Mouse (Mus musculus) forebrain, embryonic 10.5 days (tissue): ENCODE results near the gene Aldh1b1. TPM values are rescaled to one million over a fixed set of nuclear protein-coding genes. Genes with fewer than 3 reads are reported as not detected.

Experiments
- DNase-seq: peaks from one replicate; pipeline ENCODE4 v3.0.0-alpha.2; 2017; ENCODE audit warnings: low spot score; ENCODE audit errors: extremely low spot score
- H3K27ac ChIP-seq: fragments of 300-500 bp; sonication (generic); 2 replicates; pipeline ENCODE4 v1.5.1; 2016; ENCODE audit warnings: mild to moderate bottlenecking
- H3K27me3 ChIP-seq: fragments of 300-500 bp; sonication (generic); 2 replicates; pipeline ENCODE4 v1.6.1; 2016; ENCODE audit warnings: mild to moderate bottlenecking; ENCODE audit not compliant: poor library complexity, severe bottlenecking
- H3K36me3 ChIP-seq: fragments of 300-500 bp; sonication (generic); replicated peaks from 2 replicates; pipeline ENCODE4 v1.6.1; 2016; ENCODE audit warnings: mild to moderate bottlenecking, moderate library complexity
- H3K4me1 ChIP-seq: fragments of 300-500 bp; sonication (generic); 2 replicates; pipeline ENCODE4 v1.6.1; 2016
- H3K4me3 ChIP-seq: fragments of 300-500 bp; sonication (generic); 2 replicates; pipeline ENCODE4 v1.5.1; 2016; ENCODE audit warnings: mild to moderate bottlenecking, moderate library complexity
- H3K9me3 ChIP-seq: fragments of 300-500 bp; sonication (generic); 2 replicates; pipeline ENCODE4 v1.6.1; 2016; ENCODE audit warnings: mild to moderate bottlenecking, moderate library complexity
- whole genome bisulfite sequencing: fragments of 180-500 bp; shearing (Covaris S2); methylation state at CpG from one replicate; pipeline ENCODE4 v1.1.7; 2016; 5-methylcytosine and 5-hydroxymethylcytosine counted together
- polyA plus RNA-seq: library from polyadenylated mRNA; unstranded; fragments of >200 nt; fragmentation: Nextera tagmentation; extraction: Ambion mirVana; gene quantifications from 2 replicates; pipeline ENCODE4 v1.2.1, GENCODE M21; 2016

Aldh1b1 gene
- polyA plus RNA-seq, 1 experiment from 2014 or later: 4.3 TPM

- no peaks in the 10 kb centered on the region for H3K9me3 ChIP-seq
- 53% methylated on average over 10 of the region's 10 CpGs for WGBS
- H3K4me1 ChIP-seq: peaks cover 42% of the 10 kb centered on the region
- no peak for DNase-seq
- H3K4me3 ChIP-seq: no peak overlapping the region
- H3K36me3 ChIP-seq: no peaks in the 10 kb centered on the region
- peaks cover 51% of the 10 kb centered on the region for H3K27me3 ChIP-seq
- H3K27ac ChIP-seq: 0 out of 2 replicates have a peak overlapping the region, but pooled peaks have one; percentile 4
These were observed 50.0 kb downstream of the Aldh1b1 start for GRCm38 (mm10) chr4:45848825-45849156.

GRCm38 (mm10) chr4:45849419-45849818, 50.6 kb downstream of the Aldh1b1 start:
- Histone ChIP-seq H3K27ac (no peak overlapping the region), H3K27me3 (peaks cover 51% of the 10 kb centered on the region), H3K4me1 (peaks cover 40% of the 10 kb centered on the region), H3K36me3 (no peaks in the 10 kb centered on the region), H3K9me3 (no peaks in the 10 kb centered on the region), H3K4me3 (no peak overlapping the region)
- 11% methylated on average over 1 of the region's 1 CpGs for WGBS
- DNase-seq: no peak

- H3K9me3 ChIP-seq: peaks cover 4% of the 10 kb centered on the region; the same call in 1 of the 2 replicates
- H3K27me3 ChIP-seq: peaks cover 55% of the 10 kb centered on the region
- no peak for DNase-seq
- 0 out of 2 replicates have a peak overlapping the region, but pooled peaks have one; percentile 4 for H3K27ac ChIP-seq
- no peak overlapping the region for H3K4me3 ChIP-seq
- H3K4me1 ChIP-seq: peaks cover 37% of the 10 kb centered on the region
- no peaks in the 10 kb centered on the region for H3K36me3 ChIP-seq
- 52% methylated on average over 3 of the region's 3 CpGs for WGBS
These were observed 52.8 kb downstream of the Aldh1b1 start for GRCm38 (mm10) chr4:45851640-45852051.

- H3K27me3 ChIP-seq: peaks cover 38% of the 10 kb centered on the region
- H3K4me1 ChIP-seq: peaks cover 32% of the 10 kb centered on the region
- H3K36me3 ChIP-seq: no peaks in the 10 kb centered on the region
- H3K27ac ChIP-seq: no peak overlapping the region
- H3K4me3 ChIP-seq: no peak overlapping the region
- DNase-seq: no peak
- peaks cover 4% of the 10 kb centered on the region; the same call in 1 of the 2 replicates for H3K9me3 ChIP-seq
- WGBS: 83% methylated on average over 15 of the region's 15 CpGs
These were observed 54.8 kb downstream of the Aldh1b1 start for GRCm38 (mm10) chr4:45853496-45854246.

Other genes with a start within 250 kb of the Aldh1b1 start
- 16.7 and 18.7 TPM in 2 replicates for gene Igfbpl1, start 27.9 kb downstream of the Aldh1b1 start, polyA plus RNA-seq
- 0.07 and 0.16 TPM in 2 replicates for gene Stra6l, start 49.6 kb downstream of the Aldh1b1 start, polyA plus RNA-seq
- 0.09 TPM in 1 of 2 replicates, not detected in the other for gene Ccdc180, start 91.3 kb downstream of the Aldh1b1 start, polyA plus RNA-seq
- gene Tdrd7, start 166.3 kb downstream of the Aldh1b1 start, polyA plus RNA-seq: 9.1 and 9.3 TPM in 2 replicates
- 2.5 and 4.0 TPM in 2 replicates for gene Tmod1, start 239.9 kb downstream of the Aldh1b1 start, polyA plus RNA-seq